Mouse (Mus musculus): Measurements from ENCODE around the gene Lipe. TPM values are rescaled to one million over a fixed set of nuclear protein-coding genes. Genes with fewer than 3 reads are reported as not detected.
A peak's percentile ranks its signal among the peaks of the same experiment; 100 is the strongest.

Lipe gene
- polyA plus RNA-seq, 1 experiment from 2014 or later: 10.3 TPM

- TF ChIP-seq EP300 (optimal IDR thresholded peaks at IDR 0.05) (no peak), CTCF (IDR thresholded peaks at IDR 0.05; ENCODE audit: low read depth) (no peak)
- no peak for DNase-seq (ENCODE audit: low spot score)
- Histone ChIP-seq H3K9ac (ENCODE audit: low read length) (no peak overlapping the region), H3K36me3 (ENCODE audit: control insufficient read depth, insufficient read depth, low read length) (peaks cover 7% of the 10 kb centered on the region), H3K27ac (replicated peaks) (no peak overlapping the region), H3K27me3 (ENCODE audit: control insufficient read depth, insufficient read depth, low read length) (no peaks in the 10 kb centered on the region), H3K4me1 (replicated peaks; ENCODE audit: control insufficient read depth, insufficient read depth) (peaks cover 18% of the 10 kb centered on the region), H3K9me3 (ENCODE audit: control insufficient read depth, low read length) (no peaks in the 10 kb centered on the region), H3K4me2 (replicated peaks; ENCODE audit: low read depth) (no peak overlapping the region), H3K4me3 (ENCODE audit: low read depth, low read length) (no peak overlapping the region)
- ATAC-seq (ENCODE audit: low FRiP score, low TSS enrichment): no peak
- 93% methylated on average over 18 of the region's 18 CpGs for WGBS
Observed at GRCm38 (mm10) chr7:25387811-25388440, 10.6 kb downstream of the Lipe start.

DNA sequence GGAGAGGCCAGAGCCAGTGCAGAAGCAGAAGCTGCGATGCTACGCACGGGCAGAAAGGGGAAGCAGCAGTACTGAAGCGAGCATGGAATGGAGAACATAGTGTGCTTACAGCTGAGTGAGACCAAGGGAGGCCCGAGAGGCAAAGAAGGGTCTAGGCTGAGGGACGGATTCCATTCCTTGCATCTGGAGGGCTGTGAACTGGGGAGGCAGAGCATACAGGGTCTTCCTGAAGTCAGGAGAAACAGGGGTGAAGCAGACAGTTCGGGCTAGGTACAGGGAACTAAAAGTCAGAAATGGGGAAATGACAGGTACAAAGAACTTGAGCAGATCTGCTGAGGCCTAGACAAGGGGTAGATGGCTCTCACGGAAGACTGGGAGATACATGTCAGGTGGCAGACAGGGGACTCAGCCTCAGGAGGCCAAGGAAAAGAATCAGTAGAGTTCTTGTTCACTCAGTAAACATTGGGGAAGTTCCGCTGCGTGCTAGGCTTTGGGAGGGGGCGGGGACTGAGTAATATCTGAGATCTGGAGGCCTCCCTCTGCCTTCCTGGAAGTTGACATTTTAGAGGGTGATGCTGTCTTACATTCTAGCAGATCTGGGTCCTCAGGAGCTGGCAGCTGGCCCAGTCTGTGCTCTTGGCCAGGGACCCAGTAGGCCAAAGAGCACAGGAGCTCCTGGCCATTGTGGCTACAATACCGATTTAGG lies 12.5 kb downstream of the Lipe start:
- Histone ChIP-seq H3K36me3 (ENCODE audit: control insufficient read depth, insufficient read depth, low read length) (peaks cover 7% of the 10 kb centered on the region), H3K4me1 (replicated peaks; ENCODE audit: control insufficient read depth, insufficient read depth) (peaks cover 18% of the 10 kb centered on the region), H3K4me2 (replicated peaks; ENCODE audit: low read depth) (0 out of 2 replicates have a peak overlapping the region, but pooled peaks have one; percentile 3), H3K27me3 (ENCODE audit: control insufficient read depth, insufficient read depth, low read length) (no peaks in the 10 kb centered on the region), H3K4me3 (ENCODE audit: low read depth, low read length) (no peak overlapping the region), H3K9me3 (ENCODE audit: control insufficient read depth, low read length) (no peaks in the 10 kb centered on the region), H3K9ac (ENCODE audit: low read length) (peak overlapping the region; percentile 28; the same call in 1 of the 2 replicates), H3K27ac (replicated peaks) (peak overlapping the region; percentile 82)
- ATAC-seq (ENCODE audit: low FRiP score, low TSS enrichment): peak; percentile 74
- peak; percentile 76 for DNase-seq (ENCODE audit: low spot score)
- no peak; the same call in 1 of the 2 replicates for TF ChIP-seq CTCF (IDR thresholded peaks at IDR 0.05; ENCODE audit: low read depth)
- peak; percentile 28 for TF ChIP-seq EP300 (optimal IDR thresholded peaks at IDR 0.05)
- 49% methylated on average over 12 of the region's 12 CpGs for WGBS

DNA sequence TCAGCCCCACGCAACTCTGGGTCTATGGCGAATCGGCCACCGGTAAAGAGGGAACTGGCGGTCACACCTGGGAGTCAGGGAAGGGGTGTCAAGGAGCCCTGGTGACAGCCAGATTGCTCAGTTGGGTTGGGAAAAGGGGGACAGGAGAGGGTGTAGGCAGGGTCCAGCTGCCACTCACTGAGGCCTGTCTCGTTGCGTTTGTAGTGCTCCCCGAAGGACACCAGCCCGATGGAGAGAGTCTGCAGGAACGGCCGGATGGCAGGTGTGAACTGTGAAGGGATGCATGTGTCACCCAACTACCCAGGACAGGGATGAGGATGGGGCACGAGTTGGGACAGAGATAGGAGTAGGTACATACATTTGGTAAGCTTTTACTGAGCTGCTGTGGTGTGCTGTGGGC lies 13.3 kb downstream of the Lipe start:
- no peak for TF ChIP-seq CTCF (IDR thresholded peaks at IDR 0.05; ENCODE audit: low read depth)
- TF ChIP-seq EP300 (optimal IDR thresholded peaks at IDR 0.05): no peak
- 88% methylated on average over 12 of the region's 12 CpGs for WGBS
- Histone ChIP-seq H3K4me2 (replicated peaks; ENCODE audit: low read depth) (no peak overlapping the region), H3K36me3 (ENCODE audit: control insufficient read depth, insufficient read depth, low read length) (peaks cover 7% of the 10 kb centered on the region), H3K27me3 (ENCODE audit: control insufficient read depth, insufficient read depth, low read length) (no peaks in the 10 kb centered on the region), H3K4me3 (ENCODE audit: low read depth, low read length) (no peak overlapping the region), H3K4me1 (replicated peaks; ENCODE audit: control insufficient read depth, insufficient read depth) (peaks cover 12% of the 10 kb centered on the region), H3K27ac (replicated peaks) (peak overlapping the region; percentile 82; the same call in 1 of the 2 replicates), H3K9me3 (ENCODE audit: control insufficient read depth, low read length) (no peaks in the 10 kb centered on the region), H3K9ac (ENCODE audit: low read length) (no peak overlapping the region; the same call in 1 of the 2 replicates)
- DNase-seq (ENCODE audit: low spot score) (no peak), ATAC-seq (ENCODE audit: low FRiP score, low TSS enrichment) (no peak)

DNA sequence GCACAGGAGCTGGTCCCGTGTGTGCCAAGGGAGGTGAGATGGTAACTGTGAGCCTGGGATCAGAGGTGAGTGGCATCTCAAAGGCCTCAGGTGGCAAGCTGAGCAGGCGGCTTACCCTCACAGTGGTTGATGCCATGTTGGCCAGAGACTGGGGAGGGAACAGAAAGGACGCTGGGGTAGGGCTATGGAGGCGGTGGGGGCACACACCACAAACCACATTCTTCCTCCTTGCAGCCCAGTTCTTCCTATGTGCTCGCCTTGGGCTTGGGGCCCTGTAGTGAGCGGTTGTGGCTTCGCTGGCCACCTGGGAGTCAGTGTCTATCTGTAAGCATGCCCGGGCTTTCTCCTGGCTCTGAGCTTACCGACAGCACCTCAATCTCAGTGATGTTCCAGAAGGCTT lies 13.7 kb downstream of the Lipe start:
- Histone ChIP-seq H3K4me2 (replicated peaks; ENCODE audit: low read depth) (no peak overlapping the region), H3K9me3 (ENCODE audit: control insufficient read depth, low read length) (no peaks in the 10 kb centered on the region), H3K4me1 (replicated peaks; ENCODE audit: control insufficient read depth, insufficient read depth) (peaks cover 9% of the 10 kb centered on the region), H3K36me3 (ENCODE audit: control insufficient read depth, insufficient read depth, low read length) (peaks cover 7% of the 10 kb centered on the region), H3K27me3 (ENCODE audit: control insufficient read depth, insufficient read depth, low read length) (no peaks in the 10 kb centered on the region), H3K4me3 (ENCODE audit: low read depth, low read length) (no peak overlapping the region), H3K27ac (replicated peaks) (no peak overlapping the region), H3K9ac (ENCODE audit: low read length) (0 out of 2 replicates have a peak overlapping the region, but pooled peaks have one; percentile 13)
- DNase-seq (ENCODE audit: low spot score) (no peak), ATAC-seq (ENCODE audit: low FRiP score, low TSS enrichment) (no peak)
- WGBS: 83% methylated on average over 9 of the region's 9 CpGs
- TF ChIP-seq EP300 (optimal IDR thresholded peaks at IDR 0.05): no peak
- TF ChIP-seq CTCF (IDR thresholded peaks at IDR 0.05; ENCODE audit: low read depth): no peak

- Histone ChIP-seq H3K36me3 (ENCODE audit: control insufficient read depth, insufficient read depth, low read length) (peaks cover 7% of the 10 kb centered on the region), H3K9ac (ENCODE audit: low read length) (no peak overlapping the region), H3K4me3 (ENCODE audit: low read depth, low read length) (no peak overlapping the region), H3K4me1 (replicated peaks; ENCODE audit: control insufficient read depth, insufficient read depth) (peaks cover 9% of the 10 kb centered on the region), H3K4me2 (replicated peaks; ENCODE audit: low read depth) (no peak overlapping the region), H3K27me3 (ENCODE audit: control insufficient read depth, insufficient read depth, low read length) (no peaks in the 10 kb centered on the region), H3K9me3 (ENCODE audit: control insufficient read depth, low read length) (no peaks in the 10 kb centered on the region), H3K27ac (replicated peaks) (no peak overlapping the region)
- no peak for ATAC-seq (ENCODE audit: low FRiP score, low TSS enrichment)
- no peak for TF ChIP-seq CTCF (IDR thresholded peaks at IDR 0.05; ENCODE audit: low read depth)
- no peak for TF ChIP-seq EP300 (optimal IDR thresholded peaks at IDR 0.05)
- WGBS: 87% methylated on average over 13 of the region's 13 CpGs
- no peak for DNase-seq (ENCODE audit: low spot score)
Observed at GRCm38 (mm10) chr7:25384318-25384717, 14.2 kb downstream of the Lipe start.

- Histone ChIP-seq H3K27ac (replicated peaks) (no peak overlapping the region), H3K4me3 (ENCODE audit: low read depth, low read length) (no peak overlapping the region), H3K4me1 (replicated peaks; ENCODE audit: control insufficient read depth, insufficient read depth) (peaks cover 9% of the 10 kb centered on the region), H3K9ac (ENCODE audit: low read length) (no peak overlapping the region), H3K4me2 (replicated peaks; ENCODE audit: low read depth) (no peak overlapping the region), H3K27me3 (ENCODE audit: control insufficient read depth, insufficient read depth, low read length) (no peaks in the 10 kb centered on the region), H3K36me3 (ENCODE audit: control insufficient read depth, insufficient read depth, low read length) (peaks cover 7% of the 10 kb centered on the region), H3K9me3 (ENCODE audit: control insufficient read depth, low read length) (no peaks in the 10 kb centered on the region)
- TF ChIP-seq EP300 (optimal IDR thresholded peaks at IDR 0.05) (no peak), CTCF (IDR thresholded peaks at IDR 0.05; ENCODE audit: low read depth) (no peak)
- DNase-seq (ENCODE audit: low spot score): no peak
- no peak for ATAC-seq (ENCODE audit: low FRiP score, low TSS enrichment)
- WGBS: 85% methylated on average over 4 of the region's 4 CpGs
Observed at GRCm38 (mm10) chr7:25383891-25384290, 14.6 kb downstream of the Lipe start.
